Mouse (Mus musculus) forebrain, embryonic 15.5 days (tissue): Measurements from ENCODE around the gene Dph1. TPM values are rescaled to one million over a fixed set of nuclear protein-coding genes. Genes with fewer than 3 reads are reported as not detected.

Experiments
- ATAC-seq: fragments of 200-750 bp; cut with Nextera tagmentation; replicated peaks from 2 replicates; pipeline ENCODE4 v1.8.0; 2017; ENCODE audit warnings: mild to moderate bottlenecking, moderate TSS enrichment, moderate library complexity
- H3K27ac ChIP-seq: fragments of 300-500 bp; sonication (generic); replicated peaks from 2 replicates; pipeline ENCODE4 v1.5.1; 2015; ENCODE audit warnings: mild to moderate bottlenecking, inconsistent platforms
- H3K27me3 ChIP-seq: fragments of 300-500 bp; sonication (generic); 2 replicates; pipeline ENCODE4 v1.6.1; 2015; ENCODE audit warnings: inconsistent platforms
- H3K36me3 ChIP-seq: fragments of 300-500 bp; sonication (generic); 2 replicates; pipeline ENCODE4 v1.6.1; 2015; ENCODE audit warnings: mild to moderate bottlenecking, inconsistent platforms
- H3K4me1 ChIP-seq: fragments of 300-500 bp; sonication (generic); 2 replicates; pipeline ENCODE4 v1.6.1; 2015; ENCODE audit warnings: inconsistent platforms
- H3K4me2 ChIP-seq: fragments of 300-500 bp; sonication (generic); replicated peaks from 2 replicates; pipeline ENCODE4 v1.6.1; 2015; ENCODE audit warnings: mild to moderate bottlenecking, inconsistent platforms
- H3K4me3 ChIP-seq: fragments of 300-500 bp; sonication (generic); 2 replicates; pipeline ENCODE4 v1.5.1; 2015; ENCODE audit warnings: mild to moderate bottlenecking, inconsistent platforms
- H3K9ac ChIP-seq: fragments of 300-500 bp; sonication (generic); replicated peaks from 2 replicates; pipeline ENCODE4 v1.6.1; 2015; ENCODE audit warnings: mild to moderate bottlenecking, inconsistent platforms
- H3K9me3 ChIP-seq: fragments of 300-500 bp; sonication (generic); 2 replicates; pipeline ENCODE4 v1.6.1; 2016; ENCODE audit warnings: inconsistent platforms
- WGBS: fragments of 180-500 bp; shearing (Covaris S2); methylation state at CpG from one replicate; pipeline ENCODE4 v1.1.7; 2015; ENCODE audit warnings: mixed read lengths; 5-methylcytosine and 5-hydroxymethylcytosine counted together
- polyA plus RNA-seq: library from polyadenylated mRNA; unstranded; fragments of >200 nt; fragmentation: Nextera tagmentation; extraction: Ambion mirVana; gene quantifications from 2 replicates; pipeline ENCODE4 v1.2.1, GENCODE M21; 2015

Gene Dph1
- polyA plus RNA-seq, 1 experiment from 2014 or later: 16.2 TPM

DNA sequence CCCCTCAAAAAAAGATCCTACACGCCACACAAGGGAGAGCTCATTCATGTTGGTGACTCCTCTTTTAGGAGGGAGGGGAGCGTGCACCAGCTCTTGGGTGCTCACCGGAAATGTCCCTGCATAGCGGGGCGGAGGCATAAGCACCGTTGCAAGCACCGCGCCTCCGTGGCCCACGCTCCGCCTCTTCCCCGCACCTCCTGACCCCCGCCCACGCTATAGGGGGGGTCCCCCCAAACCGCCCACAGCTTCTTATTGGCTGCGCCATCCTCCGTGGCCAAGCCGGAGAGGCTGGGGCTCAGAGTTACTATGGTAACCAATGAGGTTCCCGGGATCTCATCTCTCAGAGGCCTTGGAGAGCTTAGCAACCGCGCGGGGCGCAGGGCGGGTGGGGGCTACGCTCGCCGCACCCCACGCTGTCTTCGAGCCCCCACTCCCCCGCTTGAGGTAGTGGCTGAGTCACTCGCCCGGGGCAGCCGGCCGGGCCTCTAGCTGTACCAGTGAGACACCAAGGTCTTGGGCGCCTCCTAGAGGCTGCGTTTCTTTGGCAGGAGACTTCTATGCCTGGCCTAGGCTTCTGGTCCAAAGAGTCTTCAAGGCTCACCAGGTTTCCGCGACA is 20.8 kb downstream of the Dph1 start:
- Histone ChIP-seq H3K27me3 (peaks cover 60% of the 10 kb centered on the region), H3K27ac (peak overlapping the region; percentile 7; the same call in 1 of the 2 replicates)
- ATAC-seq: peak; percentile 69

DNA sequence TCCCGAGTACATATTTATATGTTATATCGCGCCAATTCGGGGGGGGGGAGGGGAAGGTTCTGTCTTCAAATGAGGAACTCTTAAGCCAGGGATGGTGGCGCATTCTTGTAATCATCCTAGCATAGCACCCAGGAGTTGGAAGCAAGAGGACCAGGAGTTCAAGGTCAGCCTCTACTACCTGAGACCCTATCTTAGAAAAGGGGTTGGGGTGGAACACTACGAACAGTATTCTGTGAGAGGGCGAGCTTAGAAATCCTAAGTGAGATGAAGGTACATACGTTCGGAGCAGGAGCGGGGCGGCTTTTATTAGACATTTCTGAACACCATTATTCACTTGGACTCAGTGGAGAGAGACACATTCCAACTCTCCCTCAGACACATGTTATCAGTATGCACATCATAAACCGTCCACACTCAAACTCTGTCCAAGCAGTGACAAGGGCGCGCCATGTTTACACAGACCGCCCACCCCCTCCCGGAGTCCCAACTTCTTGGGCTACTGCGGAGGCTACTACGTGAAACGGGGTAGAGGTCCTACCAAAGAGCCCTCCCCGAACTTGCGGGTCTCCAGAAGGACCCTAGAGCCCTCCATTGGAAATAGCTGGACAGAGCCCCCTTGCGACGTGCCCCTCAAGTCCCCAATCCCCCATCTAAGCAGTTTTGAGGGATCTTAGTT is 21.5 kb downstream of the Dph1 start, which contains the start of gene Hic1:
Gene Hic1 (minus strand): TSS at position 115 of the 676 bp plus-strand sequence.
- Histone ChIP-seq H3K27ac (peak within 1 kb of the TSS; percentile 7; the same call in 1 of the 2 replicates), H3K9ac (peak within 1 kb of the TSS; percentile 25), H3K4me2 (peak within 1 kb of the TSS; percentile 86), H3K9me3 (no peaks in the 10 kb centered on the region), H3K4me3 (peak within 1 kb of the TSS; percentile 45), H3K36me3 (no peaks in the 10 kb centered on the region), H3K4me1 (peaks cover 77% of the 10 kb centered on the region), H3K27me3 (peaks cover 67% of the 10 kb centered on the region)
- ATAC-seq: no peak
- WGBS: 5% methylated on average over 23 of the region's 23 CpGs

More for the DNA sequence above, 20.8 kb downstream of the Dph1 start:
- peak overlapping the region; percentile 45 for H3K4me3 ChIP-seq
- H3K4me2 ChIP-seq: peak overlapping the region; percentile 86
- H3K9me3 ChIP-seq: no peaks in the 10 kb centered on the region
- peak overlapping the region; percentile 4 for H3K9ac ChIP-seq
- H3K4me1 ChIP-seq: peaks cover 77% of the 10 kb centered on the region
- H3K36me3 ChIP-seq: no peaks in the 10 kb centered on the region
- WGBS: under 1% methylated on average over 38 of the region's 38 CpGs

DNA sequence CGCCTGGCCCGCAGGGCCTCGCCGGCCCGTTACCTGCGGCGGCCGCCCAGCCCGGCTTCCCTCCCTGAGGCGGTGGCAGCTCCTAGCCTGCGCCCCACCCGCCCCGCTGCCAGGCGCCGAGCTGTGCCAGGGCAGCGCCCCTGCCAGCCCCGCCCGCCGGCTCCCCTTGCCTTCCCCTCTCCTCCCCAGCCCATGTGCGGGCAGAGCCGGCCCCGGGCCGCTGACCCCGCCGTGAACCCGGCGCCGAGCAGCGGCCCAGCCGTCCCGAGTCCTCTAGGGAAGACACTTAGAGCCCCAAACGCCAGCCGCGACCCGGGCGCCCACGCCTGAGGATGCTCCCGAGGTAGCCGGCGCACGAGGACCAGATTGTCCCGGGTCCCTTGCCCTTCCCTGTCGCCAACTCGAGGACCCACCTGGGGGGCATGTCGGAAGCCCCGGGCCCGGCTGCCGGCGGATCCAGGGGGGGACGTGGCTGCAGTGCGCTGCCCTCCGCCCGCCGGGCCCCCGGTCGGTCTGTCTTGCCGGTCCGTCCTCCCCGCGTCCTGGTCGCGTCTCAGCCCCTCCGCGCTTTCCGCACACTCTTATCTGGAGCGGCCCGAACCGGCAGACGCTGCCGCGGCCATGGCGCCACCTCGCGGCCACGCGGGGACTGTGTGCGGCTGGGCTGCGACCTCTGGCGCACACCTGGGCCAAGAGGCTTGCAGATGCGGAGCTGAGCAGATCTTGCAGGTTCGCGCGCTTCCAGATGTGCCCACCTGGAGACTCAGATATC is 22.3 kb downstream of the Dph1 start:
- Histone ChIP-seq H3K27ac (no peak overlapping the region), H3K27me3 (peaks cover 74% of the 10 kb centered on the region), H3K9ac (peak overlapping the region; percentile 25), H3K4me3 (peak overlapping the region; percentile 45), H3K4me1 (peaks cover 71% of the 10 kb centered on the region), H3K36me3 (no peaks in the 10 kb centered on the region), H3K9me3 (no peaks in the 10 kb centered on the region), H3K4me2 (peak overlapping the region; percentile 86)
- WGBS: under 1% methylated on average over 71 of the region's 83 CpGs
- 0 out of 2 replicates have a peak, but pooled peaks have one; percentile 13 for ATAC-seq

DNA sequence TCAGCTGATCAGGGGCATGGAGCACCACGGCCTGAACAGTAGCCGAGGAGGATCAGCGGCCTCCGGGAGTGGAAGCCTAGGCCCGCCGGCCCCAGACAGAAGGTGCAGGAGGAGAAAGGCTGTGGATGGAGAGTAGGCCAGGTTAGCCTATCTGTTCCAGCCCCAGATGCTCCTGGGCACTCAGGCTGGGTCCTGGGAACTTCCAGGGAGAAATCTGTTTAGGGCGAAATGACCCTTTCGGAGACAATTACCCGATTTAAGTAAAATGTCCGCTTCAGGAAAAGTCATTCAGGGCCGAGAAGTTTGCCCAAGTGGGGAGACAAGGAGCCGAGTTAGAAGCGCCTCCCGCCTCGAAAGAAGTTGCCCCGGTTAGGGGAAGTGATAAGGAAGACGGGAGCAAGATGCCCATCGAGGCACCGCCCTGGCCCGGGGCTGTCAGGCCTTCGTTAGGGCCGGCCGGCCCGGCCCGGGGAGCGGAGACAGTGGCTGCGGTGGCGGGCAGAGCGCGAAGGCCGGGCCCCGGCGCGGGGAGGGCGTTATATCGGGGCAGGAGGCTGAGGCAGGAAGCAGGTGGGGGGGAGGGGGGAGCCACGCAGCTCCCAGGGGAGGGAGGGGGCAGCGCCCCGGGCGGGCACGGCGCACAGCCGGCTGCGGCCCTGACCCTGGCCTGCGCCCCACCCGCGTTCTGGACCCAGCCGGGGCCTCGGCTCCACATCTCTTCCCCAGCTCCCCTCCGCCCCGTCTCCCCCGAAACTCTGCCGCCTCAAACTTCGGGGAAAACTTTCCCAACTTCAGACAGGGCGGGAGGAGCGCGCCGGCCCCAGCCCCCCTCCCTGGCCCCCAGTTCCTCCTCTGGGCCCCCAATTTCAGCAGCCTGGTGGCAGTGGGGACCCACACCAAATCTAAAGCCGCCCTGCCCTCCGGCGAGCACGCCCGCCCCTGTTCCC is 23.1 kb downstream of the Dph1 start:
- ATAC-seq: no peak
- Histone ChIP-seq H3K27me3 (peaks cover 80% of the 10 kb centered on the region), H3K27ac (no peak overlapping the region), H3K36me3 (peaks cover 6% of the 10 kb centered on the region; the same call in 1 of the 2 replicates), H3K4me2 (peak overlapping the region; percentile 86), H3K4me1 (peaks cover 65% of the 10 kb centered on the region), H3K4me3 (peak overlapping the region; percentile 45), H3K9ac (peak overlapping the region; percentile 25), H3K9me3 (no peaks in the 10 kb centered on the region)
- WGBS: 5% methylated on average over 49 of the region's 63 CpGs

DNA sequence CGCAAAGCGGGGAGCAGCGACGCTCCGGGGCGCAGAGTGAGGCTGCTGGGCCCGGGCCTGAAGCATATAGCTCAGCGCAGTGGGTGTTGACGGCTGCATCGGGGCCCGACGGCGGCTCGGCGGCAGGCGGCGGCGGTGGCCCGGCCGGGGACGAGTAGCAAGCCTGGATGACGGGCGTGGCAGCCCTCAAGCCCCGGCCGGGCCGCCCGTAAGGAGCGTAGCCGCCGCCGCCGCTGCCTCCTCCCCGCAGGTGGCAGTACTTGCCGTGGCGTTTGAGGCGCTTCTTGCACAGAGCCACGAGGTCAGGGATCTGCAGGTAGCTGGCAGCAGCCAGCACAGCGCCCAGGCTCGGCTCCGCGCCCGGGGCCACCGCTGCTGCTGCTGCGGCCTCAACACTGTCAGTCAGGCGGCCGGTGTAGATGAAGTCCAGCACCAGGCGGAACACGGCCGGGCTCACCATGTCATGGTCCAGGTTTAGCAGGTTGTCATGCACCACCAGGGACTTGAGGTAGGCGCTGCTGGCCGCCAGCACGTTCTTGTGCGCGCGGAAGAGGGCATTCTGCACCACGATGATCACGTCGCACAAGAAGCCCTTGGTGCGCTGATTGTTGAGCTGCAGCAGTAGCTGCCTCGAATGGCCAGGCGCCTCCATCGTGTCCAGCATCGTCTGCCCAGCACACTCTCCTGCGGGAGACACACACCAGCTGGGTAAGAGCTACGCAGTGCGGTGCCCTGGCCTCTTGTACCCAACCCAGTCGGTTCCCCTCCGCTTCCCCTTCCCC is 24.0 kb downstream of the Dph1 start:
- peaks cover 8% of the 10 kb centered on the region; the same call in 1 of the 2 replicates for H3K36me3 ChIP-seq
- WGBS: 1% methylated on average over 67 of the region's 68 CpGs
- H3K4me2 ChIP-seq: peak overlapping the region; percentile 86
- H3K4me1 ChIP-seq: peaks cover 58% of the 10 kb centered on the region
- peaks cover 73% of the 10 kb centered on the region for H3K27me3 ChIP-seq
- H3K27ac ChIP-seq: no peak overlapping the region
- no peak for ATAC-seq
- peak overlapping the region; percentile 45 for H3K4me3 ChIP-seq
- no peaks in the 10 kb centered on the region for H3K9me3 ChIP-seq
- H3K9ac ChIP-seq: peak overlapping the region; percentile 25

DNA sequence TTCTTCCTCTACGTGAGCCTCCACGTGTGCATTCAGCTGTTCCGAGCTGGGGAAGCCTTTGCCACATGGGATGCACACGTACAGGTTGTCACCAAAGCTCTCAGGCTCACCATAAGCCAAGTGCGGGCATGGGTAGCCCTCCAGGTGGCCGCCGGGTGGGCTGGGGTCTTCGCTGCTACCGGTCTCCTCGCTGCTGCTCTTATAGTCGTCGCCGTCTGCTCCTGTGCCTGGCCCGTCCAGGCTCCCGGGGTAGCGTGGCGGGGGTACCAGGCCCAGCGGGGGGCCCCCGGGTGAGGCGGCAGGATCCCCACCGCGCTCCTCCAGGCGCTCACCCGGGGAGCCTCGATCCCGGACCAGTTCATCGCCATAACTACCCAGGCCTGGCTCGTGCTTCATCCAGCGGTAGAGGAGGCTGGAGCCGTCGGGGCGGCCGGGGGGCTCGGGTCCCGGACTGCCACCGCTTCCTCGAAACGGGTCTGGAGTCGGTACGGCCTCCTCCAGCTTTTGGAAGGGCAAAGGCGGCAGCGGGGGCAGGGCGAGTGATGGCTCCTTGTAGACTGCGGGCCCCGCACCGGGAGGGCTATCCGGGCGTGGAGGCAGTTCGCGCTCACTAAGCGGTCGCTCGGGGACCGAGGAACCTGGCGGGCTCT is 24.7 kb downstream of the Dph1 start:
- Histone ChIP-seq H3K4me3 (peak overlapping the region; percentile 45), H3K9me3 (no peaks in the 10 kb centered on the region), H3K36me3 (peaks cover 8% of the 10 kb centered on the region; the same call in 1 of the 2 replicates), H3K27ac (no peak overlapping the region), H3K4me1 (peaks cover 58% of the 10 kb centered on the region), H3K27me3 (peaks cover 66% of the 10 kb centered on the region), H3K4me2 (peak overlapping the region; percentile 86), H3K9ac (peak overlapping the region; percentile 25)
- ATAC-seq: no peak
- 4% methylated on average over 55 of the region's 55 CpGs for WGBS

DNA sequence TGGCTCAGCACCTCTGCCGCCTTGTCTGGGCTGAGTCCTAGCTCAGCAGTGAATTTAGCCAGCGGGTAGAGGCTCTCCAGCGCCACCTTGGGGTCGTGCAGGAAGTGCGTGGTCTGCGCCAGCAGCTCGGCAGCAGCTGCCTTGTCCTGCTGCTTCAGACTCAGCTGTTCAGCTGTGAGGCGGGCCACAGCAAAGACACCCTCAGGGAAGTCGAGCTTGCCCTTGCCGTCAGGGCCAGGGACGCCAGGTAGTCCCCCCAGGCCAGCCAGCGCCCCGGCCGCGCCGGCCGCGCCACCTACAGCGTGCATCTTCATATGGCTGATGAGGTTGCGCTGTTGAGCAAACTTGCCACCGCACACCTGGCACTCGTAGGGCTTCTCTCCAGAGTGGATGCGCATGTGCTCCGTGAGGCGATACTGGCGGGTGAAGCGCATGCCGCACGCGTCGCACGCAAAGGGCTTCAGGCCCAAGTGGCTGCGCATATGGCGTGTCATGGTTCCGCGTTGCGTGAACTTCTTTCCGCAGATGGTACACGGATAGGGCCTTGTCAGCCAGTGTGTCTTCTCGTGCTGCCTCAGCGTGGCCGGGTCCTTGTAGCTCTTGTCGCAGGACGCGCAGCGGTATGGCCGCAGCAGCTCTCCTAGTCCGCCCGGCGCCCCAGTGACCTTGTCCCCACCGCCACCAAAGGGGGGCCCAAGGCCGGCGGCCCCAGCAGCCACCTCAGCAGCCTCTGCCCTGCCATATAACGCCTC is 25.4 kb downstream of the Dph1 start:
- 4% methylated on average over 54 of the region's 54 CpGs for WGBS
- Histone ChIP-seq H3K4me1 (peaks cover 54% of the 10 kb centered on the region), H3K9me3 (no peaks in the 10 kb centered on the region), H3K9ac (no peak overlapping the region), H3K4me2 (peak overlapping the region; percentile 36), H3K4me3 (peak overlapping the region; percentile 45), H3K36me3 (peaks cover 8% of the 10 kb centered on the region; the same call in 1 of the 2 replicates), H3K27ac (no peak overlapping the region), H3K27me3 (peaks cover 64% of the 10 kb centered on the region)
- no peak for ATAC-seq

DNA sequence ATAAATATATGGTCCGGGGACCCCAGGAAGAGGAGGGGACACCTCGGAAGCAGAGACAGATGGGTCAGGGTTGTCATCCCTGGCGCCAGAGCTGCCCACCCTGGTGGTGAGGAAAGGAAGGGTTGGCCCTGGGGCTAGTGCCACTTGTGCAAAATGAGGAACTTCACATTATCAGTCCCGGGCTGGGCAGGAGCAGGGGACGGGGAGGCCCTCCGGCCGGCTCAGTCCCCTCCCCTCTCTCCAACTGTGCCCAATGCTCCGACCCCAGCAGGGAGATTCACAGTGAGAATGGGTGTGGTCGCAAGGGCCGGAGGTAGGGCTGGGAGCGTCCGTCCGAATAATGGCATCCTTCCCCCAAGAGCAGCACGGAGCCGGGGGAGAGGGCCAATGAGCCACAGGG is 26.3 kb downstream of the Dph1 start:
- Histone ChIP-seq H3K27ac (no peak overlapping the region), H3K4me3 (no peak overlapping the region), H3K36me3 (peaks cover 12% of the 10 kb centered on the region; the same call in 1 of the 2 replicates), H3K9ac (no peak overlapping the region), H3K27me3 (peaks cover 63% of the 10 kb centered on the region), H3K9me3 (no peaks in the 10 kb centered on the region), H3K4me2 (no peak overlapping the region), H3K4me1 (peaks cover 46% of the 10 kb centered on the region)
- 15% methylated on average over 15 of the region's 15 CpGs for WGBS
- no peak for ATAC-seq

DNA sequence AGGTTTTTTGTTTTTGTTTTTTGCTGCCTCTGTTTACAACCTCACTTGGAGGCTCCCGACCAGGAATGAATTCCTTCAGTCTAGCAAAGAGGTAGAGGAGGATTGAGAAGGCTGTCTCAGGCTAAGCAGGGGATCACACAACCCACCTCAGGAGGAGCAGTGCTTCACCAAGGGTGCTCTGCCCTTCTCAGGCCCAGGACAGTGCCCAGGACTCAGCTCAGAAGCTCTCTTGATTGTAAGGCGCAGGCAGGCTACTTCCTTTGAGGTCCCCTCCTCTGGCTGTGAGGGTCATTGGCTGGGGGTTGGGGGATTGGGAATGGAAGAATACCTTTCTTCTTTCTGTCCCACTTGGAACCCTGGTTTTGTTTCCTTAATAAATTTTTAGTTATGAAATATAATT is 27.0 kb downstream of the Dph1 start:
- no peak for ATAC-seq
- H3K4me3 ChIP-seq: no peak overlapping the region
- H3K27me3 ChIP-seq: peaks cover 56% of the 10 kb centered on the region
- H3K4me2 ChIP-seq: no peak overlapping the region
- H3K4me1 ChIP-seq: peaks cover 39% of the 10 kb centered on the region
- H3K9me3 ChIP-seq: no peaks in the 10 kb centered on the region
- H3K9ac ChIP-seq: no peak overlapping the region
- 82% methylated on average over 2 of the region's 2 CpGs for WGBS
- H3K36me3 ChIP-seq: peaks cover 16% of the 10 kb centered on the region; the same call in 1 of the 2 replicates
- H3K27ac ChIP-seq: no peak overlapping the region

DNA sequence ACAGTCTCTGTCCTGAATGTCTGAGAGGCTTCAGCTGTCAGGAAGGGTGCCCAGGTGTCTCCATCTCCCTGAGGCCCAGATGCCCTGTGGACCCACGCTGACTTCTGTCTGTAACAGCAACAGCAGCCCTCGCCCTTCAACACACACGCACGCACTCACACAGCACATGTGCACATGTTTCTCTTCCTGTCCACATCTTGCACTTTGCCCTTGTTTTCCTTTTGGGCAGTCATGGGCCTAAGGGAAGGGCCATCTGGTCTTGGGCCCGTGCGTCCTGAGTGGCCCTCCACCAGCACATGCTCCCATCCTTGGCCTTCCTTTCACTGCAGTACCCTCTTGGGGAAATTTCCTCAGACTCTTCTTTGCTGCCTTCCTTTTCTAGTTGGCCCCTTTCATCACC is 27.7 kb downstream of the Dph1 start:
- no peak overlapping the region for H3K4me2 ChIP-seq
- H3K9ac ChIP-seq: no peak overlapping the region
- H3K27me3 ChIP-seq: peaks cover 50% of the 10 kb centered on the region
- no peak overlapping the region for H3K4me3 ChIP-seq
- ATAC-seq: no peak
- WGBS: 91% methylated on average over 6 of the region's 6 CpGs
- no peaks in the 10 kb centered on the region for H3K9me3 ChIP-seq
- peaks cover 16% of the 10 kb centered on the region; the same call in 1 of the 2 replicates for H3K36me3 ChIP-seq
- no peak overlapping the region for H3K27ac ChIP-seq
- peaks cover 33% of the 10 kb centered on the region for H3K4me1 ChIP-seq
